Mouse (Mus musculus): ENCODE measurements around the gene Cnpy2. TPM values are rescaled to one million over a fixed set of nuclear protein-coding genes. Genes with fewer than 3 reads are reported as not detected.
A peak's percentile ranks its signal among the peaks of the same experiment; 100 is the strongest.

Gene Cnpy2
- polyA plus RNA-seq, 1 experiment from 2014 or later = 305 TPM

GRCm38 (mm10) chr10:128374393-128374792 is 52.1 kb downstream of the Cnpy2 start:
- no peaks in the 10 kb centered on the region for H3K27me3 ChIP-seq (replicated peaks; ENCODE audit: low read depth, poor library complexity, severe bottlenecking)
- WGBS = 78% methylated on average over 6 of the region's 6 CpGs

GRCm38 (mm10) chr10:128376099-128376454 is 53.8 kb downstream of the Cnpy2 start:
- peaks cover 32% of the 10 kb centered on the region for H3K4me1 ChIP-seq
- H3K27me3 ChIP-seq (replicated peaks; ENCODE audit: low read depth, poor library complexity, severe bottlenecking) = no peaks in the 10 kb centered on the region
- no peak for DNase-seq (ENCODE audit: low spot score)
- peaks cover 30% of the 10 kb centered on the region for H3K36me3 ChIP-seq (replicated peaks)
- peak overlapping the region; percentile 78 for H3K4me3 ChIP-seq
- WGBS = 50% methylated on average over 4 of the region's 4 CpGs
- H3K27ac ChIP-seq (replicated peaks) = peak overlapping the region; percentile 99
- no peaks in the 10 kb centered on the region for H3K9me3 ChIP-seq

More at GRCm38 (mm10) chr10:128374393-128374792, 52.1 kb downstream of the Cnpy2 start:
- no peak for DNase-seq (ENCODE audit: low spot score)
- peaks cover 14% of the 10 kb centered on the region for H3K36me3 ChIP-seq (replicated peaks)
- no peaks in the 10 kb centered on the region for H3K9me3 ChIP-seq
- no peak overlapping the region for H3K27ac ChIP-seq (replicated peaks)
- H3K4me1 ChIP-seq = peaks cover 32% of the 10 kb centered on the region
- H3K4me3 ChIP-seq = no peak overlapping the region

- peak within 1 kb of the TSS; percentile 78 for H3K4me3 ChIP-seq
- under 1% methylated on average over 73 of the region's 73 CpGs for WGBS
- peak; percentile 89 for DNase-seq (ENCODE audit: low spot score)
Measured at GRCm38 (mm10) chr10:128376455-128377211, 54.4 kb downstream of the Cnpy2 start, which contains the start of gene Ankrd52. TSS of gene Ankrd52 (plus strand) at chr10:128377115.

More at GRCm38 (mm10) chr10:128376455-128377211, 54.4 kb downstream of the Cnpy2 start, which contains the start of gene Ankrd52:
- Histone ChIP-seq H3K27ac (replicated peaks) (peak within 1 kb of the TSS; percentile 99), H3K9me3 (no peaks in the 10 kb centered on the region), H3K4me1 (peaks cover 32% of the 10 kb centered on the region), H3K36me3 (replicated peaks) (peaks cover 36% of the 10 kb centered on the region), H3K27me3 (replicated peaks; ENCODE audit: low read depth, poor library complexity, severe bottlenecking) (no peaks in the 10 kb centered on the region)

Other genes starting within 250 kb of the Cnpy2 start
- 2,197 and 2,277 TPM in 2 replicates for gene Atp5b, start 239.2 kb upstream of the Cnpy2 start, polyA plus RNA-seq (2016; fragmentation: Nextera tagmentation; extraction: Ambion mirVana)
- 14.7 and 17.5 TPM in 2 replicates for gene Baz2a, start 230.9 kb upstream of the Cnpy2 start, polyA plus RNA-seq (2016; fragmentation: Nextera tagmentation; extraction: Ambion mirVana)
- gene Rbms2, start 142.2 kb upstream of the Cnpy2 start, polyA plus RNA-seq (2016; fragmentation: Nextera tagmentation; extraction: Ambion mirVana) = 27.9 and 31.0 TPM in 2 replicates
- 1.4 and 1.5 TPM in 2 replicates for gene Gls2, start 128.0 kb upstream of the Cnpy2 start, polyA plus RNA-seq (2016; fragmentation: Nextera tagmentation; extraction: Ambion mirVana)
- gene Spryd4, start 110.7 kb upstream of the Cnpy2 start, polyA plus RNA-seq (2016; fragmentation: Nextera tagmentation; extraction: Ambion mirVana) = 31.3 and 31.8 TPM in 2 replicates
- not detected in 2 replicates for gene Mip, start 96.6 kb upstream of the Cnpy2 start, polyA plus RNA-seq (2016; fragmentation: Nextera tagmentation; extraction: Ambion mirVana)
- gene Timeless, start 90.4 kb upstream of the Cnpy2 start, polyA plus RNA-seq (2016; fragmentation: Nextera tagmentation; extraction: Ambion mirVana) = 95.9 and 103 TPM in 2 replicates
- gene Apon, start 68.4 kb upstream of the Cnpy2 start, polyA plus RNA-seq (2016; fragmentation: Nextera tagmentation; extraction: Ambion mirVana) = 0.49 and 0.69 TPM in 2 replicates
- gene Apof, start 53.8 kb upstream of the Cnpy2 start, polyA plus RNA-seq (2016; fragmentation: Nextera tagmentation; extraction: Ambion mirVana) = 0.11 TPM in 1 of 2 replicates, not detected in the other
- gene Stat2, start 51.9 kb upstream of the Cnpy2 start, polyA plus RNA-seq (2016; fragmentation: Nextera tagmentation; extraction: Ambion mirVana) = 14.3 and 15.3 TPM in 2 replicates
- 0.13 TPM in 1 of 2 replicates, not detected in the other for gene Il23a, start 23.7 kb upstream of the Cnpy2 start, polyA plus RNA-seq (2016; fragmentation: Nextera tagmentation; extraction: Ambion mirVana)
- gene Pan2, start 19.1 kb upstream of the Cnpy2 start, polyA plus RNA-seq (2016; fragmentation: Nextera tagmentation; extraction: Ambion mirVana) = 42.9 and 43.3 TPM in 2 replicates
- gene Cs, start 15.3 kb downstream of the Cnpy2 start, polyA plus RNA-seq (2016; fragmentation: Nextera tagmentation; extraction: Ambion mirVana) = 244 and 258 TPM in 2 replicates
- 9.5 and 11.1 TPM in 2 replicates for gene Coq10a, start 46.5 kb downstream of the Cnpy2 start, polyA plus RNA-seq (2016; fragmentation: Nextera tagmentation; extraction: Ambion mirVana)
- gene Ankrd52, start 54.7 kb downstream of the Cnpy2 start, polyA plus RNA-seq (2016; fragmentation: Nextera tagmentation; extraction: Ambion mirVana) = 12.1 and 12.4 TPM in 2 replicates
- 0.13 and 0.36 TPM in 2 replicates for gene Slc39a5, start 78.8 kb downstream of the Cnpy2 start, polyA plus RNA-seq (2016; fragmentation: Nextera tagmentation; extraction: Ambion mirVana)
- gene Nabp2, start 89.0 kb downstream of the Cnpy2 start, polyA plus RNA-seq (2016; fragmentation: Nextera tagmentation; extraction: Ambion mirVana) = 119 and 129 TPM in 2 replicates
- gene Rnf41, start 89.2 kb downstream of the Cnpy2 start, polyA plus RNA-seq (2016; fragmentation: Nextera tagmentation; extraction: Ambion mirVana) = 42.1 and 44.6 TPM in 2 replicates
- 77.3 and 85.9 TPM in 2 replicates for gene Smarcc2, start 136.8 kb downstream of the Cnpy2 start, polyA plus RNA-seq (2016; fragmentation: Nextera tagmentation; extraction: Ambion mirVana)
- gene Myl6, start 171.7 kb downstream of the Cnpy2 start, polyA plus RNA-seq (2016; fragmentation: Nextera tagmentation; extraction: Ambion mirVana) = 733 and 768 TPM in 2 replicates
- gene Myl6b, start 176.2 kb downstream of the Cnpy2 start, polyA plus RNA-seq (2016; fragmentation: Nextera tagmentation; extraction: Ambion mirVana) = 2.3 and 3.1 TPM in 2 replicates
- 11.9 and 13.6 TPM in 2 replicates for gene Esyt1, start 203.4 kb downstream of the Cnpy2 start, polyA plus RNA-seq (2016; fragmentation: Nextera tagmentation; extraction: Ambion mirVana)
- 15.9 and 17.4 TPM in 2 replicates for gene Zc3h10, start 225.3 kb downstream of the Cnpy2 start, polyA plus RNA-seq (2016; fragmentation: Nextera tagmentation; extraction: Ambion mirVana)
- gene Rpl41, start 226.8 kb downstream of the Cnpy2 start, polyA plus RNA-seq (2016; fragmentation: Nextera tagmentation; extraction: Ambion mirVana) = 3,494 and 3,561 TPM in 2 replicates
- gene Pa2g4, start 243.5 kb downstream of the Cnpy2 start, polyA plus RNA-seq (2016; fragmentation: Nextera tagmentation; extraction: Ambion mirVana) = 274 and 287 TPM in 2 replicates